Mouse (Mus musculus) Patski (cell line): ENCODE results near the gene Dclre1a. TPM values are rescaled to one million over a fixed set of nuclear protein-coding genes. Genes with fewer than 3 reads are reported as not detected.

Experiments used
- ATAC-seq: fragments of 100-300 bp; one replicate; pipeline ENCODE4 v1.8.0; 2021
- CTCF ChIA-PET: fragments of 350-600 bp; sonication (Branson Sonifier 250); formaldehyde crosslinking; loops from one replicate; lab custom pipeline; 2022; ENCODE audit warnings: inconsistent platforms; lab: Charles Lee
- POLR2A ChIA-PET: fragments of 350-600 bp; sonication (Branson Sonifier 250); formaldehyde crosslinking; loops from one replicate; lab custom pipeline; 2022; ENCODE audit warnings: antibody characterized with exemption, inconsistent platforms; lab: Charles Lee
- DNase-seq: peaks from one replicate; pipeline ENCODE4 v3.0.0-alpha.2; 2011; ENCODE audit warnings: low read depth, low spot score
- H3K27me3 ChIP-seq: fragments of 371-371 bp; one replicate; pipeline ENCODE4 v1.5.1; 2021
- CTCF ChIP-seq: fragments of 100-300 bp; IDR thresholded peaks from one replicate; pipeline ENCODE4 v1.5.1; 2021
- in situ Hi-C: fragments of 300-500 bp; cut with MboI; formaldehyde crosslinking; loops from 3 replicates; pipeline ENCODE4 v1.11.1; 2018; ENCODE audit warnings: low pct_unique_long_range_greater_than_20kb, mixed read lengths
- polyA plus RNA-seq: library from polyadenylated mRNA; unstranded; gene quantifications from one replicate; pipeline ENCODE4 v1.2.3, GENCODE M21; 2021

Gene Dclre1a
- polyA plus RNA-seq, 1 experiment from 2014 or later = 19.6 TPM

- no peaks in the 10 kb centered on the region for H3K27me3 ChIP-seq
- in situ Hi-C loops = no loop called here
- CTCF ChIA-PET = no interaction called here
- TF ChIP-seq CTCF = no peak
- DNase-seq (no peak), ATAC-seq (no peak)
- POLR2A ChIA-PET = no interaction called here
Measured at GRCm38 (mm10) chr19:56486926-56487325, 61.1 kb downstream of the Dclre1a start.

DNA sequence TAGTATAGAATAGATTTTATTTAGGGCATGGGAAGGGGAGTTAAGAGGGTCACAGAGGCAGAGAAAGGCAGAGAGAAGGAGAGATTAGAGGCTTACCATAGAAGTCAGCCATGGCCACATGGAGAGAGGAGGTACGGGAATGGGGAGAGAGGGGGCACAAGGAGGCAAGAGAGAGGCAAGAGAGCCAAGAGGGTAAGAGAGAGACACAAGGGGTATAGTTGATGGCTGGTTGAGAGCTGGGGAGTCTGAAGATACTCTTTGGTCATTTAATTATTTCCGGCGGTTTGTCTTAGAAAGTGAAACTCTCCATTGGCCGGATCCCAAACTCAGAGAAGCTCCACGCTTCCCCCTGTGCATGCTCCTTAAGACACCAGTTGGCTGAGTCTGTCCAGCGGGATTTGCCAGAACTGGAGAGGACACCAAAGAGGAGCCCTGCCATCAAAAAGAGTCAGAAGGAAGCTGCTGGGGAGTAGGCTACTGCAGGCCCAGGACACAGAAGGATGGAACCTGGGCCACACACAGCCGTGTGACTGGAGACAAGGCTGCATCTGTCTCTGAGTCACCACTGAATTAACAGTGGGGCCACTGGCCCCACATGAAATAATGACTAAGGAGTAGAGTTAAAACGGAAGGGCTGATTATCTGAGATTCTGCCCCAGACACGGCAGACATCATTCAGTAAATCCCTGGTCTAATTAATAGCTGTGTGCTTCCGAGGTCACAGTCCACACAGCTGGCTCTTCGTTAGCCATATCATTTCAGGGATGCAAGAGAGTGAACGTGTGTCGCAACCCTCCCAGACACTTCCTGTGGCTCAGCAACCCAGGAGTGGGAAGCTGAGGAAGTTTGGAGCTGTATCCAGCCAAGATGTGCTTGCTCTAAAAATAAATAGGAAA, 62.4 kb downstream of the Dclre1a start:
- H3K27me3 ChIP-seq = no peaks in the 10 kb centered on the region
- CTCF ChIA-PET = no interaction called here
- no peak for ATAC-seq
- in situ Hi-C loops = no loop called here
- POLR2A ChIA-PET = no interaction called here
- TF ChIP-seq CTCF = no peak
- DNase-seq = no peak

DNA sequence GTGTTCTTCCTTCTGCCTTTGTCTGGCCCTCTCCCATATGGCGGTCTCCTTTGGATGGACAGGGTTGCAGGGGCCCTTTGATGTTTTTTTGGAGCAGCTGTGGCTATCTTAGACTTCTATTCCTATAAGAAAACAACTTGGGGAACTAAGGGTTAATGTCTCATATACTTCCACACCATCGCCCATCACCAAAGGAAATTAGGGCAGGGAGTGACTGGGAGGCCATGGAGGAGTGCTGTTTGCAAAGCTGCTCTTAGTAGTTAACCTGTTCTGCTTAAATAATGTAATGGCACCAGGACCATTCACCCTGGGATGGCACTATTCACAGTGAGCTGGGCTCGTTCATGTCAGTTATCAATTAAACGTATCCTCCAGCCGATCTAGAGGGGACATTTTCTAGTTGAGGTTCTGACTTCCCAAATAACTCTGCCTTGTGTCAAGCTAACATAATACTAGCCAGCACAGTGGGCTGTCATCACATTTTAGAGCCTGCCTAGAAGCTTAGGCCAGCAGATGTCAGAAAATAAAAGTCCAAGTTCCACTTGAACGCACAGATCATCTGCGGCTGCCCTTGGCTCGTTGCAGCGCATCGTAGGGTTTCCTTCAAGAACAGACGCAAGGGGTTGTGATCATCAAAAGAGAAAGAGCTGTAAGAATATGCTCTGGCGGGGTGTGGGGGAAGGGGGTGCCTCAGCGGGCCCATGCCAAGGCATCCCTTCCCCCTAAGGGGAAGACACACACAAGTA, 63.2 kb downstream of the Dclre1a start:
- in situ Hi-C loops = no loop called here
- no peaks in the 10 kb centered on the region for H3K27me3 ChIP-seq
- CTCF ChIA-PET = no interaction called here
- no peak for ATAC-seq
- POLR2A ChIA-PET = no interaction called here
- no peak for DNase-seq
- TF ChIP-seq CTCF = no peak

Other genes with a start within 250 kb of the Dclre1a start
- gene Nrap, start 158.2 kb downstream of the Dclre1a start, polyA plus RNA-seq = 10.8 TPM
- 20.5 TPM for gene Casp7, start 151.1 kb downstream of the Dclre1a start, polyA plus RNA-seq
- 1.8 TPM for gene Plekhs1, start 86.6 kb downstream of the Dclre1a start, polyA plus RNA-seq
- gene Nhlrc2, start within 50 bp of the Dclre1a start, polyA plus RNA-seq = 18.4 TPM
- gene Adrb1, start 174.0 kb upstream of the Dclre1a start, polyA plus RNA-seq = not detected